Mouse (Mus musculus): Measurements from ENCODE around the gene Ippk.

- TF ChIP-seq CTCF (conservative IDR thresholded peaks at IDR 0.05; ENCODE audit: low read length): no peak
- no peak for TF ChIP-seq POU5F1 (IDR thresholded peaks at IDR 0.05; ENCODE audit: borderline replicate concordance, low read length)
These were observed 40.5 kb downstream of the Ippk start for GRCm38 (mm10) chr13:49461458-49462132.

All from E14TG2a.4 (cell line).